In genomic region chr10:24627262-24627661, GRCm38 (mm10) we compare ENCODE assay signal across 27 mouse cellular contexts. TPM values are rescaled to one million over a fixed set of nuclear protein-coding genes. Genes with fewer than 3 reads are reported as not detected.
DNase-seq lines count a peak whose midpoint lies in the region; ATAC-seq lines count a peak whose summit lies in the region.
"Had no signal": no experiment of that assay in that cellular context is flagged by ENCODE, and none has a peak within 500 bp of the region (broad histone marks: within the 10 kb centered on the region; RNA-seq: fewer than 3 reads in every experiment).

No protein-coding gene starts in this region.

- ATAC-seq in limb, embryonic 13.5 days (ENCODE audit: low FRiP score, low read depth): no peak
- no peak for ATAC-seq in inflammation-experienced regulatory T-cells, adult 6 months
- ATAC-seq: CD4-positive, CD25-positive, alpha-beta regulatory T cell, adult 4 months; forebrain, embryonic 14.5 days had no signal

- 52% methylated on average over 12 of the region's 12 CpGs for WGBS in limb, embryonic 13.5 days
- WGBS in limb, embryonic 10.5 days: 76% methylated on average over 12 of the region's 12 CpGs

- peaks cover 7% of the 10 kb centered on the region; the same call in 1 of the 2 replicates for H3K4me1 ChIP-seq in limb, embryonic 13.5 days
- peaks cover 8% of the 10 kb centered on the region; the same call in 1 of the 2 replicates for H3K4me1 ChIP-seq in limb, embryonic 10.5 days
- H3K4me1 ChIP-seq: hindbrain, embryonic 12.5 days had no signal

- H3K27me3 ChIP-seq in limb, embryonic 13.5 days: no peaks in the 10 kb centered on the region
- no peaks in the 10 kb centered on the region for H3K27me3 ChIP-seq in limb, embryonic 10.5 days (ENCODE audit: low read depth, poor library complexity, severe bottlenecking)

- no peak overlapping the region for H3K9ac ChIP-seq in limb, embryonic 13.5 days
- H3K9ac ChIP-seq: embryonic facial prominence, embryonic 15.5 days; hindbrain, embryonic 12.5 days had no signal

- H3K36me3 ChIP-seq in limb, embryonic 13.5 days: no peaks in the 10 kb centered on the region
- H3K36me3 ChIP-seq in limb, embryonic 10.5 days: no peaks in the 10 kb centered on the region
- H3K36me3 ChIP-seq: embryonic facial prominence, embryonic 15.5 days; forebrain, embryonic 10.5 days; heart, embryonic 10.5 days; hindbrain, embryonic 12.5 days had no signal

- peak; percentile 55 for DNase-seq in heart, adult 11 months
- no peak for DNase-seq in heart, adult 8-10 months (ENCODE audit: low spot score)
- DNase-seq in limb, embryonic 10.5 days (ENCODE audit: low spot score): no peak
- DNase-seq in retina, embryonic 14.5 days (ENCODE audit: low spot score): peak; percentile 17
- no peak for DNase-seq in retina, postnatal 1 day
- DNase-seq: adrenal gland, postnatal 10 days; B cell, adult 2 months; cerebellum, adult 11 months; cerebellum, adult 8-10 months; cerebellum, postnatal 14 days; embryo, embryonic 11 days; gastrocnemius, adult 2 months; gastrocnemius, postnatal 25 days; heart, postnatal 10 days; heart, postnatal 4 days had no signal

- H3K9me3 ChIP-seq in limb, embryonic 13.5 days: no peaks in the 10 kb centered on the region
- H3K9me3 ChIP-seq in limb, embryonic 10.5 days (replicated peaks): no peaks in the 10 kb centered on the region
- H3K9me3 ChIP-seq: embryonic facial prominence, embryonic 15.5 days; forebrain, embryonic 10.5 days; heart, embryonic 10.5 days; hindbrain, embryonic 12.5 days had no signal

- no peak overlapping the region for H3K4me3 ChIP-seq in limb, embryonic 13.5 days
- H3K4me3 ChIP-seq in limb, embryonic 10.5 days: no peak overlapping the region
- H3K4me3 ChIP-seq: embryonic facial prominence, embryonic 15.5 days; erythroblast, embryonic 14.5 days; forebrain, embryonic 10.5 days; gastrocnemius, adult 2 months; heart, embryonic 10.5 days; hindbrain, embryonic 12.5 days had no signal

- H3K27ac ChIP-seq in limb, embryonic 13.5 days: no peak overlapping the region
- H3K27ac ChIP-seq in limb, embryonic 10.5 days: no peak overlapping the region
- H3K27ac ChIP-seq: embryonic facial prominence, embryonic 15.5 days; forebrain, embryonic 10.5 days; gastrocnemius, adult 2 months; heart, embryonic 10.5 days; hindbrain, embryonic 12.5 days had no signal

- H3K4me2 ChIP-seq in limb, embryonic 13.5 days (replicated peaks): peak overlapping the region; percentile 23
- H3K4me2 ChIP-seq: embryonic facial prominence, embryonic 15.5 days; hindbrain, embryonic 12.5 days had no signal

RNA-seq across cellular contexts. Expression of gene Ccn2, which starts 32.0 kb away (rescaled TPM):
- 100 to 1,000 TPM in 1 of 4 experiments, 10 to 100 TPM in 3; 53.9 to 107 (median 63.8) TPM for total RNA-seq in heart, adult 8-10 months (2022)
- polyA plus RNA-seq in limb, embryonic 13.5 days (2015; fragmentation: Nextera tagmentation; extraction: Ambion mirVana): 15.9 and 17.1 TPM in 2 replicates
- 4.0 and 4.3 TPM in 2 replicates for polyA plus RNA-seq in limb, embryonic 10.5 days (2016; fragmentation: Nextera tagmentation; extraction: Ambion mirVana)
- not detected for polyA plus RNA-seq in inflammation-experienced regulatory T-cells, adult 6 months (2017; shearing (Covaris generic))
- total RNA-seq: common myeloid progenitor, adult 5-6 weeks; granulocyte monocyte progenitor cell, adult 5-6 weeks; MEL had no signal
- polyA plus RNA-seq: CD4-positive, CD25-positive, alpha-beta regulatory T cell, adult 4 months; erythroblast, embryonic 14.5 days had no signal

Comparison
In these comparisons a context has a peak if more than half of its experiments do, and no peak if none do; other contexts are left out.
1. DNase-seq: peak in heart, adult 11 months (single experiment) and retina, embryonic 14.5 days (single experiment); none in heart, adult 8-10 months (single experiment), limb, embryonic 10.5 days (single experiment) and retina, postnatal 1 day (single experiment).